Comparison of ENCODE assay signal across 16 mouse cellular contexts in the genomic region with DNA sequence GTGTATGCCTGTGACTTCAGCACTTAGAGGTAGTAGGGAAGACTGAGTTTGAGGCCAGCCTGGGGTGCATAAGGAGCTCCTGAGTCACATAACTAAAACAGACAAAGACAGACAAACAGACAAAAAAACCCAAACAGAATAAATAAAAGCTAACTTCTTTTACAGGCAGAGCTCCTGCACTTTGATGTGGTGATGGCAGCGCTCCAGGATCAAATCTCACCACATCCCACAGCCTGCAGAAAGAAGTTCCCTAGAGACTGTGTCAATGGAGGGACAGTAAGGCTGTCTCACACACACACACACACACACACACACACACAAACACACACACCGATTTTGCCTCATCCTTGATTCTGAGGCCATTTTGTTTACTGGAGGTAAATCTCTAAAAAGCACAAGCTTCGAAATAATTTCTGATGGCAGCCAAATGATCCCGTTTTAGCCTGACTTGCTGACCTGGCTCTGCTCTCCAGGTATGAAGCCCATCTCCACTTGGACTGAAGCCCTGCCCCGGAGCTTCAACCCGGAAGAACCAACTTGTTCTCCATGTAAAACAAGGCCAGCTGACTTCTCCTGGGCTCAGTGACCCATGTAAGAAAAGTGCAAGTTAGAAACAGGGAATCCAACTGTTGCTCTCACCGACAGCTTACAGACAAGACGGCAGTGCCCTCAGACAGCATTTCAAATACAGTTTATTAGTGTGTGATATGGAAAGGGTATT.
DNase-seq lines count a peak whose midpoint lies in the region.
"Had no signal": no experiment of that assay in that cellular context is flagged by ENCODE, and none has a peak within 500 bp of the region (broad histone marks: within the 10 kb centered on the region; RNA-seq: fewer than 3 reads in every experiment).

No protein-coding gene starts in this region.

- peak; percentile 9 for DNase-seq in kidney, adult 11 months
- no peak for DNase-seq in kidney, postnatal 4 days
- DNase-seq in kidney, postnatal 36 days: peak; percentile 31 to 48
- no peak for DNase-seq in kidney, adult 18-20 months
- DNase-seq in induced T-regulatory cell, adult 2 months (ENCODE audit: low read depth): peak; percentile 7
- DNase-seq in thymus, postnatal 4 days: peak; percentile 35
- no peak for DNase-seq in ovary, postnatal 10 days (ENCODE audit: low spot score)
- DNase-seq: adrenal gland, adult 8-10 months; cerebellum, adult 2 months; cerebellum, postnatal 14 days; heart, adult 2 months; heart, postnatal 4 days; lung, embryonic 14.5 days; lung, postnatal 14 days; retina, postnatal 1 day; right cerebral cortex, postnatal 25 days had no signal

Comparison
In these comparisons a context has a peak if more than half of its experiments do, and no peak if none do; other contexts are left out.
1. DNase-seq: peak in kidney, adult 11 months (single experiment), kidney, postnatal 36 days (2 of 2), induced T-regulatory cell, adult 2 months (single experiment) and thymus, postnatal 4 days (single experiment); none in kidney, postnatal 4 days (0 of 2), kidney, adult 18-20 months (single experiment) and ovary, postnatal 10 days (single experiment).